Mouse (Mus musculus): ENCODE data around the gene Romo1. TPM values are rescaled to one million over a fixed set of nuclear protein-coding genes. Genes with fewer than 3 reads are reported as not detected.

Romo1 gene
- polyA plus RNA-seq, 1 experiment: 203 TPM

- DNase-seq: no peak
- TF ChIP-seq CTCF (IDR thresholded peaks at IDR 0.05; ENCODE audit: insufficient read depth, low read length) (no peak), POLR2A (IDR thresholded peaks at IDR 0.05; ENCODE audit: borderline replicate concordance, extremely low read depth, low read depth, low read length) (no peak)
- Histone ChIP-seq H3K4me1 (ENCODE audit: control insufficient read depth, insufficient read depth, low read length) (peaks cover 4% of the 10 kb centered on the region; the same call in 1 of the 2 replicates), H3K4me3 (replicated peaks; ENCODE audit: extremely low read depth, low read depth, low read length) (no peak overlapping the region)
- 81% methylated on average over 2 of the region's 2 CpGs for WGBS
These were observed 48.2 kb downstream of the Romo1 start for GRCm38 (mm10) chr2:156192068-156192467.

GRCm38 (mm10) chr2:156193066-156193862 lies 49.4 kb downstream of the Romo1 start:
- TF ChIP-seq CTCF (IDR thresholded peaks at IDR 0.05; ENCODE audit: insufficient read depth, low read length) (no peak), POLR2A (IDR thresholded peaks at IDR 0.05; ENCODE audit: borderline replicate concordance, extremely low read depth, low read depth, low read length) (no peak)
- WGBS: 83% methylated on average over 3 of the region's 3 CpGs
- no peak overlapping the region for H3K4me3 ChIP-seq (replicated peaks; ENCODE audit: extremely low read depth, low read depth, low read length)
- H3K4me1 ChIP-seq (ENCODE audit: control insufficient read depth, insufficient read depth, low read length): peaks cover 7% of the 10 kb centered on the region
- DNase-seq: no peak

GRCm38 (mm10) chr2:156194571-156194970 lies 50.7 kb downstream of the Romo1 start:
- DNase-seq: no peak
- Histone ChIP-seq H3K4me3 (replicated peaks; ENCODE audit: extremely low read depth, low read depth, low read length) (no peak overlapping the region), H3K4me1 (ENCODE audit: control insufficient read depth, insufficient read depth, low read length) (peaks cover 7% of the 10 kb centered on the region)
- TF ChIP-seq POLR2A (IDR thresholded peaks at IDR 0.05; ENCODE audit: borderline replicate concordance, extremely low read depth, low read depth, low read length) (no peak), CTCF (IDR thresholded peaks at IDR 0.05; ENCODE audit: insufficient read depth, low read length) (no peak)

Other genes starting within 250 kb of the Romo1 start
- 13.5 and 24.0 TPM in 2 replicates for gene Uqcc1, start 213.7 kb upstream of the Romo1 start, polyA plus RNA-seq (2012; rRNA removed)
- not detected in 2 replicates for gene Gm15557, start 203.3 kb upstream of the Romo1 start, polyA plus RNA-seq (2012; rRNA removed)
- gene Gdf5, start 198.7 kb upstream of the Romo1 start, polyA plus RNA-seq (2012; rRNA removed): 0.37 and 0.59 TPM in 2 replicates
- gene Cep250, start 187.6 kb upstream of the Romo1 start, polyA plus RNA-seq (2012; rRNA removed): 7.1 and 9.1 TPM in 2 replicates
- gene 6430550D23Rik, start 136.1 kb upstream of the Romo1 start, polyA plus RNA-seq (2012; rRNA removed): 1.0 and 1.8 TPM in 2 replicates
- gene Ergic3, start 136.0 kb upstream of the Romo1 start, polyA plus RNA-seq (2012; rRNA removed): 227 and 260 TPM in 2 replicates
- gene Fer1l4, start 91.1 kb upstream of the Romo1 start, polyA plus RNA-seq (2012; rRNA removed): 0.63 and 0.98 TPM in 2 replicates
- gene Spag4, start 78.9 kb upstream of the Romo1 start, polyA plus RNA-seq (2012; rRNA removed): 1.1 and 1.8 TPM in 2 replicates
- 114 and 121 TPM in 2 replicates for gene Cpne1, start 32.1 kb upstream of the Romo1 start, polyA plus RNA-seq (2012; rRNA removed)
- 12.5 and 21.1 TPM in 2 replicates for gene Rbm12, start 32.1 kb upstream of the Romo1 start, polyA plus RNA-seq (2012; rRNA removed)
- 5.1 and 6.5 TPM in 2 replicates for gene Gm28036, start 16.9 kb upstream of the Romo1 start, polyA plus RNA-seq (2012; rRNA removed)
- gene Nfs1, start 147 bp downstream of the Romo1 start, polyA plus RNA-seq (2012; rRNA removed): 40.6 and 42.8 TPM in 2 replicates
- 65.2 and 81.0 TPM in 2 replicates for gene Rbm39, start 36.2 kb downstream of the Romo1 start, polyA plus RNA-seq (2012; rRNA removed)
- 15.8 and 19.9 TPM in 2 replicates for gene Phf20, start 52.4 kb downstream of the Romo1 start, polyA plus RNA-seq (2012; rRNA removed)
- 0.96 and 1.2 TPM in 2 replicates for gene Cnbd2, start 168.3 kb downstream of the Romo1 start, polyA plus RNA-seq (2012; rRNA removed)
- gene Scand1, start 168.7 kb downstream of the Romo1 start, polyA plus RNA-seq (2012; rRNA removed): 157 and 282 TPM in 2 replicates